Mouse (Mus musculus): ENCODE results near the gene Aanat. TPM values are rescaled to one million over a fixed set of nuclear protein-coding genes. Genes with fewer than 3 reads are reported as not detected.

Aanat gene
- total and polyA plus RNA-seq, 2 experiments from 2014 or later = not detected

DNA sequence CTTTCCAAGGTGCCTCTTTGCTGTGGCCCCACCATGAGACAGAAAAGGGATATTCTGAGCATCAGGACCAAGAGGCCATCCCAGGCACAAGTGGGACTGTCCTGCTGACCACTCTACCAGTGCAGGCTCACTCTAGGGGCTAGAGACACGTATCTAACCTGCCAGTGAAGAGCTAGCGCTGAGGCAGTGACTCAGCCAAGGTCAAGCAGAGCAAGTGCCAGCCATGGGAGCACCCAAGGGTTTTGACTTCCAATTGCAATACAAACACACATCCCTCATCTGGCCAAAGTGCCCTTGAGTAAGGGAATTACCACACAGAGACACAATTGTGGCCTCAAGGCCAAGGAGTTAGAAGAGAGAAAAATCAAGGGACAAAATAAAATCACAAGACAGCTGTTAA is 10.8 kb upstream of the Aanat start:
- no peaks in the 10 kb centered on the region for H3K36me3 ChIP-seq (replicated peaks; ENCODE audit: control insufficient read depth, insufficient read depth, low read length)
- no peaks in the 10 kb centered on the region for H3K27me3 ChIP-seq (ENCODE audit: control insufficient read depth, insufficient read depth, low read length)
- no peak overlapping the region for H3K27ac ChIP-seq (ENCODE audit: low read depth)
- ATAC-seq (ENCODE audit: insufficient read depth, low read depth) (no peak), DNase-seq (ENCODE audit: low spot score) (no peak)
- TF ChIP-seq CTCF (IDR thresholded peaks at IDR 0.05; ENCODE audit: low read depth) = no peak
- TF ChIP-seq EP300 (IDR thresholded peaks at IDR 0.05; ENCODE audit: low read depth) = no peak
- no peak overlapping the region for H3K4me3 ChIP-seq (ENCODE audit: low read depth, low read length)
- H3K4me1 ChIP-seq (ENCODE audit: control insufficient read depth, insufficient read depth) = peaks cover 53% of the 10 kb centered on the region
- H3K9me3 ChIP-seq (replicated peaks; ENCODE audit: control insufficient read depth, low read length) = no peaks in the 10 kb centered on the region
- H3K9ac ChIP-seq (replicated peaks; ENCODE audit: low read depth, low read length) = no peak overlapping the region
- WGBS = 64% methylated on average over 2 of the region's 2 CpGs
- H3K4me2 ChIP-seq (ENCODE audit: low read depth, low read length) = no peak overlapping the region

DNA sequence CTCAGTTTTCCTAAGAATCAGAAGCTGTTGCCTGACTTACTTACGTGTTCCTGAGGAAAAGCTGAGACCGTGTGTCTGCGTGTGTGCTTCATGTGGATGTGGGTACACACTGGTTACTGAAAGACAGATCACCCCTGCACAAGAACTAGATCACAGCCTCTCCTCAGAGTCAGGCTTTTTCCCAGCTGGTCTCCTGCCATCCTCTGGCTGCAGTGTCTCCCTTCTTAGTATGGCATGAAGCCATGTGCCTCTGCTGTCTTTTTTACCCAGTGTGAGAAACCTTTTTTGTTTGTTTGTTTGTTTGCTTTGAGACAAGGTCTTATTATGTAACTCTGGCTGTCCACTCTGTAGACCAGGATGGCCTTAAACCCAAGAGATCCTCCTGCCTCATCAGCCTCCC is 7.0 kb upstream of the Aanat start:
- Histone ChIP-seq H3K9me3 (replicated peaks; ENCODE audit: control insufficient read depth, low read length) (no peaks in the 10 kb centered on the region), H3K27ac (ENCODE audit: low read depth) (no peak overlapping the region), H3K4me1 (ENCODE audit: control insufficient read depth, insufficient read depth) (peaks cover 31% of the 10 kb centered on the region), H3K4me2 (ENCODE audit: low read depth, low read length) (no peak overlapping the region), H3K27me3 (ENCODE audit: control insufficient read depth, insufficient read depth, low read length) (no peaks in the 10 kb centered on the region), H3K36me3 (replicated peaks; ENCODE audit: control insufficient read depth, insufficient read depth, low read length) (no peaks in the 10 kb centered on the region), H3K4me3 (ENCODE audit: low read depth, low read length) (no peak overlapping the region), H3K9ac (replicated peaks; ENCODE audit: low read depth, low read length) (no peak overlapping the region)
- ATAC-seq (ENCODE audit: insufficient read depth, low read depth) (no peak), DNase-seq (ENCODE audit: low spot score) (no peak)
- 95% methylated on average over 3 of the region's 3 CpGs for WGBS
- TF ChIP-seq CTCF (IDR thresholded peaks at IDR 0.05; ENCODE audit: low read depth) (no peak), EP300 (IDR thresholded peaks at IDR 0.05; ENCODE audit: low read depth) (no peak)

GRCm38 (mm10) chr11:116580031-116580652 is 6.1 kb upstream of the Aanat start:
- no peak for TF ChIP-seq EP300 (IDR thresholded peaks at IDR 0.05; ENCODE audit: low read depth)
- no peak for TF ChIP-seq CTCF (IDR thresholded peaks at IDR 0.05; ENCODE audit: low read depth)
- peak overlapping the region; percentile 80 for H3K4me2 ChIP-seq (ENCODE audit: low read depth, low read length)
- no peak overlapping the region for H3K27ac ChIP-seq (ENCODE audit: low read depth)
- ATAC-seq (ENCODE audit: insufficient read depth, low read depth) (no peak), DNase-seq (ENCODE audit: low spot score) (no peak)
- H3K9ac ChIP-seq (replicated peaks; ENCODE audit: low read depth, low read length) = peak overlapping the region; percentile 76; the same call in 1 of the 2 replicates
- no peaks in the 10 kb centered on the region for H3K9me3 ChIP-seq (replicated peaks; ENCODE audit: control insufficient read depth, low read length)
- peak overlapping the region; percentile 71 for H3K4me3 ChIP-seq (ENCODE audit: low read depth, low read length)
- H3K4me1 ChIP-seq (ENCODE audit: control insufficient read depth, insufficient read depth) = peaks cover 22% of the 10 kb centered on the region
- 28% methylated on average over 10 of the region's 10 CpGs for WGBS
- H3K36me3 ChIP-seq (replicated peaks; ENCODE audit: control insufficient read depth, insufficient read depth, low read length) = no peaks in the 10 kb centered on the region
- H3K27me3 ChIP-seq (ENCODE audit: control insufficient read depth, insufficient read depth, low read length) = no peaks in the 10 kb centered on the region

- ATAC-seq (ENCODE audit: insufficient read depth, low read depth) = peak; percentile 65
- no peak for DNase-seq (ENCODE audit: low spot score)
- no peak for TF ChIP-seq CTCF (IDR thresholded peaks at IDR 0.05; ENCODE audit: low read depth)
- TF ChIP-seq EP300 (IDR thresholded peaks at IDR 0.05; ENCODE audit: low read depth) = no peak
- Histone ChIP-seq H3K27me3 (ENCODE audit: control insufficient read depth, insufficient read depth, low read length) (no peaks in the 10 kb centered on the region), H3K27ac (ENCODE audit: low read depth) (peak overlapping the region; percentile 74), H3K9ac (replicated peaks; ENCODE audit: low read depth, low read length) (peak overlapping the region; percentile 76), H3K9me3 (replicated peaks; ENCODE audit: control insufficient read depth, low read length) (no peaks in the 10 kb centered on the region), H3K4me3 (ENCODE audit: low read depth, low read length) (peak overlapping the region; percentile 71), H3K4me1 (ENCODE audit: control insufficient read depth, insufficient read depth) (peaks cover 15% of the 10 kb centered on the region), H3K36me3 (replicated peaks; ENCODE audit: control insufficient read depth, insufficient read depth, low read length) (no peaks in the 10 kb centered on the region), H3K4me2 (ENCODE audit: low read depth, low read length) (peak overlapping the region; percentile 80)
- WGBS = under 1% methylated on average over 70 of the region's 91 CpGs
Measured at GRCm38 (mm10) chr11:116580711-116581375, 5.4 kb upstream of the Aanat start.

DNA sequence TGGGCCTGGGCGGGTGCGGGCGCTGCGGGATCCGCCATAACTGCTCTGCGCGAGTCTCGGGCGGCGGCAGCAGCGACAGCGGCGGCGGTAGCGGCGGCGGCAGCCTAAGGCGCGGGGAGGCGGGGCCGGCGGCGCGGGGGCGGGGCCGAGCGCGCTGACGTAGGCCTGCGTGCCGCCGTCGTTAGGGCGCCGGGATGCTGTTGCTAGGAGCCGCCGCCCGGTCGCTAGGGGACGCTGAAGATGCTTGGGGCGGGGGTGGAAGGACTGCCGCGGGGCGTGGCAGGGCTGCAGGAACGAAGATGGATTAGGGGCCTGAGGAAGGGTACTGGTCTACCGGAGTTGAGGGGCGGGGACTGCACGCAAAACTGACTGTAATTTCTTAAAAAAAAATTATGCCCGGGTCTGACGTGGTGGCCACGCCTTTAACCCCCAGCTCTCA is 4.8 kb upstream of the Aanat start, which contains the start of gene Ube2o:
Gene Ube2o, minus strand, starts transcription at position 72 of the 439 bp plus-strand sequence.
- Histone ChIP-seq H3K4me3 (ENCODE audit: low read depth, low read length) (peak within 1 kb of the TSS; percentile 71), H3K27ac (ENCODE audit: low read depth) (peak within 1 kb of the TSS; percentile 74), H3K27me3 (ENCODE audit: control insufficient read depth, insufficient read depth, low read length) (no peaks in the 10 kb centered on the region), H3K9ac (replicated peaks; ENCODE audit: low read depth, low read length) (peak within 1 kb of the TSS; percentile 76), H3K4me1 (ENCODE audit: control insufficient read depth, insufficient read depth) (peaks cover 10% of the 10 kb centered on the region; the same call in 1 of the 2 replicates), H3K4me2 (ENCODE audit: low read depth, low read length) (peak within 1 kb of the TSS; percentile 80), H3K36me3 (replicated peaks; ENCODE audit: control insufficient read depth, insufficient read depth, low read length) (no peaks in the 10 kb centered on the region), H3K9me3 (replicated peaks; ENCODE audit: control insufficient read depth, low read length) (no peaks in the 10 kb centered on the region)
- ATAC-seq (ENCODE audit: insufficient read depth, low read depth) (peak; percentile 91), DNase-seq (ENCODE audit: low spot score) (peak; percentile 80)
- TF ChIP-seq EP300 (IDR thresholded peaks at IDR 0.05; ENCODE audit: low read depth) (no peak), CTCF (IDR thresholded peaks at IDR 0.05; ENCODE audit: low read depth) (peak; percentile 34)
- 3% methylated on average over 29 of the region's 51 CpGs for WGBS

Measured in heart, postnatal 0 days (tissue).